Mouse (Mus musculus): ENCODE measurements at regions not wholly inside any gene's neighbourhood (a gene's known extent, or its start where the extent isn't known, plus 50 kb on each side); places are given as distances from the start of the nearest gene placed in this dataset.

GRCm38 (mm10) chr3:38663670-38664494, 179.2 kb upstream of the Ankrd50 start:
- TF ChIP-seq POLR2A (IDR thresholded peaks at IDR 0.05; ENCODE audit: low read depth, low read length), result no peak
- TF ChIP-seq CTCF (conservative IDR thresholded peaks at IDR 0.05; ENCODE audit: insufficient read depth, insufficient read length, low read depth, low read length), result no peak
